Mouse (Mus musculus): ENCODE measurements around the gene Zbtb48.
A peak's percentile ranks its signal among the peaks of the same experiment; 100 is the strongest.
"Not testable (repeated sequence)": the region's sequence is repeated elsewhere in the genome, so short reads cannot be mapped to it uniquely, and the experiment has no call there.

Zbtb48 gene

DNA sequence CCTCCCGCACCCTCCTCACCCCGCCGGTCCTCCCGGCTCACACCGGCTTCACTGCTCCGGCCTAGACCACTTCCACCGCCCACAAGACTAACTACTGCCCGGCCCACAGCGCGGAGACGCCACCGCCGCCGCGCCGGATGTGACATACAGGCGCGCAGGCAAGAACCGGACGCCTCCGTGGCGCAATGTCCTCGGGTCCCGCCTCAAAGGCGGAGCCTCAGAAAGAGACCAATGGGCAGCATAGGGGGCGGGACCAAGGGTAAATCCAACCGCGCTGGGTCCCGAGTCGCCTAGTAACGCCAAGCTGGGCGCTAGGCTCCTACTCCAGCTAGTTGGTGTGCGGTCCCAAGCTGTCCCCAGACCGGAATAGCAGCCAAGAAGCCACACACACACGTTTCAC, at the start of gene Zbtb48:
Gene Zbtb48 (minus strand): TSS at position 148 of the 400 bp plus-strand sequence.
- DNase-seq (ENCODE audit: low spot score in 2 of 2) = peak; percentile 96 to 98

DNA sequence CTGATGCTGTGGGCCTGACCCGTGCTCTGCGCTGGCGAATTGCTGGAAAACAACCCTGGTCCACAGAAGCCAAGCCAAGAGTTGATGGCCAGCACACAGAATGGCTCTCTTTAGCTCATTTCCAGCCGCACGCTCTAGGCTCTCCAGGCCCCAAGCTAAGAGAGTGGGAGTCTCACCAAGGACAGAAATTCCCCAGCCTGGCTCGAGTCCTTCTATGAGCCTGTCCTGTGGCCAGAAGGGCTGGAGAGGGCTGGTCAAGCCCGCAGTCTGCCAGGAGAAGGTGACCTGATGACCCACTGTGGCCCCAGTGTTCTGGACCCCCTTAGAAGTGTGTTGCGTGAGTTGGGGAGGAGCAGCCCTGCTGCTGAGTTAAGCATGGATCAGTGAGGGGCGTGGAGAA, 49.7 kb upstream of the Zbtb48 start:
- no peak for DNase-seq (ENCODE audit: low spot score in 2 of 2)

DNA sequence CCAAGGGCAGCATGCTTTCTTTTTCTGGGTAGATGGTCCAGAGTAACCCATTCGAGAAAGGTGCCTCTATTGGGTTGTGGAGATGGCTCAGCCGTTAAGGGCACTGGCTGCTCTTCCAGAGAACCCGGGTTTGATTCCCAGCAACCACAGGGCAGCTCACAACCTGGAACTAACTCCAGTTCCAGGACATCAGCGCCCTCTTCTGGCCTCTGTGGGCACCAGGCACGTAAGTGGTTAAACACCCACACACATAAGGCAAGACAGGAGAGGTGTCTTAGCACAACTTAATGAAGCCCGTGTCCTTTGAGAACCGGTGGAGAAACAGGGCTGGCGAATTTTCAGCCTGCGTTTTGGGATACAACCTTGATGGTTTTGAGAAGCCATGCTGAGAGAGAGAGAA, 47.1 kb upstream of the Zbtb48 start:
- no peak for DNase-seq (ENCODE audit: low spot score in 2 of 2)

DNA sequence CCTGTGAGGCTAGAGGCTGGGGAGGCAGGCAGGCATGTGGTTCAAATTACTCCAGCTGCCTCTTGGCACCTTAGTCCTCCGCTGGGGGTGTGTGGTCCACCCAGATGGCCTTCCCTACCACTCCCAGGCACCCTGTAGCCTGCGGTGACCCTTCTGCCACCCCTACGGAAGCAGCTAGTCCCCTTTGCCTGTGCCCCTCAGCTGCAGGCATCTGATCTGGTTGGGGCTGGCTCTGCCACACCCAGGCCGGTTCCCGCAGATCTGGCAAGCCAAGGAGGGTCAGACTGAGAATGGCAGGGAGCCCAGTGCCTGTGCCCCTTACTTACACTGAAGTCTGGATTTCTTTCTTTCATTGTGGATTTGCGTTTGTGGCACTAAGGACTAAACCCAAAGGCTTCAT, 46.2 kb upstream of the Zbtb48 start:
- no peak for DNase-seq (ENCODE audit: low spot score in 2 of 2)

DNA sequence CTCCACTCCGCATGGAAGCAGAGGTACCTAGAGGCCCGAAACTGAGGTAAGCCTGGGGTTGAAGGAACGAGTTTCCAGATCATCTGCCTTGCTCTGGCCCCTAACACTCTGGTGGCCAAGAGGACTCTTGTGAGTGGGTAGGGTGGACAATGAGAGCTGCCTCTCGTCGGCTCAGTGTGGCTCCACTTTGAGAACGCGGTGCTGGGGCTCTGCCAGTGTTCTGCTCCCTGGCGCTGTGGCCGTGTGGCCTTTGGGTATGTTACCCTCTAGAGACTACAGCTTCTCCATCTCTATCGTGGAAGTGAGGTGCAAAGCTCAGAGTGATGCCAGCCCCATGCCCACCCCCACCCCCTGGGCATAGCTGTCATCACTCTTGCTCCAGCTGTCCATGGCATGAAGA, 45.2 kb upstream of the Zbtb48 start:
- DNase-seq (ENCODE audit: low spot score in 2 of 2) = no peak

DNA sequence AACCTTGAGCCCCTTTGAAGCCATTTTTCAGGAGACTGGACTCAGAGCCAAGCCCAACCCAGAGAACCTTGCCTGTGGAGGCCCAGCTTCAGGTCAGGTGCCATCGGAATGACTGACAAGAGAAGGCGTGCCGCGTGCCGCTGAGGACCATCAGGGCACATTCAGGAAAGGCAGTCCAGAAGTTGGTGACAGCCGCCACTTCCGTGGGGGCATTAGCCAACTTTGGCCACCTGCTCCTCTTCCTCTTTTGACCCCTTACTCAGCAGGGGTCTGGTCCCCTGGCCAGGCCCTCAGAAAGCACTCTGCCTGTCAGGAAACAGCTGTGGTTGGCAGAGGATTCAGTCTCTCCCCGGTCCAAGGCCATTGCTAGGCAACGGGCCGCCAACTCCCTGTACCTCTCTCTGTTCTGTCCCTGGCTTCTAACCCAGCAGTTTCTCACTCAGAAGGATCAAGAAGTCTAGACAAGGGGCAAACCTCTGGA, 44.7 kb upstream of the Zbtb48 start, which contains the start of gene Plekhg5:
Gene Plekhg5 (plus strand): TSS at position 378 of the 481 bp plus-strand sequence.
- peak in 1 of 2 experiments; percentile 54 for DNase-seq (ENCODE audit: low spot score in 2 of 2)

DNA sequence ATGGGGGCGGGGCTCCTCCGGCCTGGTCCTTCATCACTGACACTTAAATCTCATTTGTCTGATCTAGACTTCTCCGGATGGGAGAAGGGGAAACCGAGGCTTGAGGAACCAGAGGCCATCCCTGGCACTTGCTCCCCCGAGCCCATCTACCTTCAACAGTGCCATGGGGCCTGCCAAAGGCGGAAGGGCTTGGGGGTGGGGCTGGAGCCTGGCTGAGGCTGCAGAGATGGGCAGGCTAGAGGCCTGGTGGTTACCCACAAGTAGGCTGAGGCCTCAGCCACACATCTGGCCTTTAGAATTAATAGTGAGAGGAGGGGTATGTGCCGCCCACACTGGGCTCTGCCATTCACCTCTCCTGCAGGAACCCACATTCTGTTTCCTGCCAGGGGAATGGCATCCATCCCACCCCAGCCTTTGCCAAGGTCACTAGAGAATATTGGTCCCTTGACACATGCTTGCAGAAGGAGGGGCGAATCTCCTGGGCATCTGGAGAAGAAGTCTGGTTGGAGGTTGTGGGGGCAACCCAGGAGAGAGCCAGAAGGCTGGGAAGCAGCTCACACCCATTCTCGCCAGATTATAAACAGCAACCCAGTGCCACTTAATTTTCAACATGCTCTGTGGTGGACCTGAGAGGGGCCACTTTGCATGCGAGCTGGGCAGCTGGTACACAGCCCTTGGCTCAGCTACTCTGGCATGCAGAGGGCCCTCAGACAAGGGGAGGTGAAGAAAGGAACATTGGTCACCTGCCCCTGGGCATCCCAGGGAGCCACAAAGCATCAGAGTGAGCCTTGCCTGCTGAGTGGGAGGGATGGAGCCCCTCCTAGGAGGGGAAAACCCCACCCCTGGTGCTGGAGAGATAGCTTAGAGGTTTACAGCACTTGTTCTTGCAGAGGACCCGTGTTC, 43.3 kb upstream of the Zbtb48 start:
- DNase-seq (ENCODE audit: low spot score in 2 of 2) = no peak

DNA sequence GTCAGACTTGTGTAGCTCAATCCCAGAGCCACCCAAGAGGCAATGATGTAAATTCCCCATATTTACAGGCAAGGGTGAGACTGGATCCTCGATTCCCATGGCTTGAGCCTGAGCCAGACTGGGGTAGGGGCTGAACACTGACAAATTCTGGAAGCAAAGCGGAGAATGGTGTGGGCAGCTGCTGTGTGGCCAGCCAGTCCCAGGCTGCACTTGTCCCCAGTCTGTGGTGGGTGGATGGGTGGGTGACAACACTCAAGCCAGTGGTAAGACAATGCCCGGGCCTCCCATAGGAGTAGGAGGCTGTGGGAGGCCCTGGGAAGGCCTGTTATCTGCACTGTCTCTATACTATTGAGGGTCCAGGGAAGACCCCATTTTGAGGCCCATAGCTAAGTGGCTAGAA, 41.8 kb upstream of the Zbtb48 start:
- no peak for DNase-seq (ENCODE audit: low spot score in 2 of 2)

DNA sequence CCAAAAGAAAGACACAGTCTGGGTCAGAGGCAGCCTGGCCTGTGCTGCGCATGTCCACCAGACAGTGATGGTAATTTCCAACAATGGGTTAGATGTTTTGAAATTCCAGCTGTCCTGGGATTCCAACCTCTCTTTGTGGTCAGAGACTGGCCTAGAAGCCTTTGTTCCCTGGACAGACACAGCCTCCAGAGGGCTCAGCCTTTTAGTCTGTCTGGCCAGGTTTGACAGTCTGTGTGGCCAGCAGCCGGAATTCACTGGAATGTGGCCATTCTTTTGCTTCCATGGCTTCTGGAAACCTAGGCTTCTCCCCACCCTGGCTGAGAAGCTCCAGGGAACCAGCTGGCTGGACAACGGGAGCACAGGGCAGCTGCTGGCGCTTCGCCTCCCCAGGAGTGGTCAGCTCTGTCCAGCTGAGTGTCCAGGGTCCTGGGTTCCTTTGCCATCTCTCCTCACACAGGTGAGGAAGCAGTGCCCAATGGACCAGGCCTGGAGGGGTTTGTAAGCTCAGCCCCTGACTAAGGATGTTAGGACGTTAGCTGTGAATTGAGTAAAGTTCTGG, 40.8 kb upstream of the Zbtb48 start:
- no peak for DNase-seq (ENCODE audit: low spot score in 2 of 2)

DNA sequence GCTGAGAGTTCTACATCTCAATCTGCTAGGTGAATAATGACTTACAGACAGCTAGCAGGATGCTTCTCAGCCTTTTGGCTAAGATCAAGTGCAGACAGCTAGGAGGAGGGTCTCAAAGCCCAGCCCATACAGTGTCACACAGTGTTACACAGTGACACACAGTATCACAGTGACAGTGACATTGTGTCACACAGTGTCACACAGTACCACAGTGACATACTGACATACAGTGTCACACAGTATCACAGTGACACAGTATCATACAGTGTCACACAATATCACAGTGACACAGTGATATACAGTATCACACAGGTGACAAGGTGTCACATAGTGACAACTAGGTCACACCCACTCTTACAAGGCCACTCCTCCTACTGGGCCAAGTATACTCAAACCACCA, 39.8 kb upstream of the Zbtb48 start:
- DNase-seq (ENCODE audit: low spot score in 2 of 2) = no peak

DNA sequence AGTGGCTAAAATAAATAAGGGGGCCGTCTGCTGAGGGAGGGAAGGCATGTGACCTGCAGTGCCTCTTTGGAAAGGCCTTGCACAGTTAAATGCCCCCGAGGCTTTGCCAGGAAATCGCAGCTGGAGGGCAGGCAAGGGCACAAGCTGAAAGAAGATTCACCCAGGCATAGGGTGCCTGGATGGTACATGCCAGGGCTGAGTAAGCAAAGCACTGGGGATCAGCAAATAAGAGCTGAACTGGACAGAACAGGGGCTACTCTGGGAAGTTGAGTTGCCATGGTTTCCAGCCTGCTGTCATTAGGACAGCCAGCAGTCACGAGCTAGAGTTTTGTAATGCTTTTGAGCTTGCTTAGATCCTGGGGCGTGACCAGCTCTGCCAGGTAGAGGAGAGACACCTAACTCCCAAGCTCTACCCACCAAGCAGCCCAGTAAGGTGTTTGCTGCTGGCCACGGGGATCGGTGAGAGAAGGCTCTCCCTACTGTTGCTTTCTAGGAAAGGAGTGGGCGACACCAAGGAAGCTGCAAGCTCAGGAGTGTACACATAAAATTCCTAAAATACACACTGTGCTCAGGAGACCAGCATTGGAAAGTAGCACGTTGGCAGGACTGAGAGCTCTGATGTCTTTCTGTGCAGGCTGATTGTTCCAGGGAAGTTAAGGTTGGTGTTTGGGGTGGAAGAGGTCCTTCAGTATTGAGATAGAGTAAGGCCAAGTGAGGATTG, 35.1 kb upstream of the Zbtb48 start:
- DNase-seq (ENCODE audit: low spot score in 2 of 2) = no peak

DNA sequence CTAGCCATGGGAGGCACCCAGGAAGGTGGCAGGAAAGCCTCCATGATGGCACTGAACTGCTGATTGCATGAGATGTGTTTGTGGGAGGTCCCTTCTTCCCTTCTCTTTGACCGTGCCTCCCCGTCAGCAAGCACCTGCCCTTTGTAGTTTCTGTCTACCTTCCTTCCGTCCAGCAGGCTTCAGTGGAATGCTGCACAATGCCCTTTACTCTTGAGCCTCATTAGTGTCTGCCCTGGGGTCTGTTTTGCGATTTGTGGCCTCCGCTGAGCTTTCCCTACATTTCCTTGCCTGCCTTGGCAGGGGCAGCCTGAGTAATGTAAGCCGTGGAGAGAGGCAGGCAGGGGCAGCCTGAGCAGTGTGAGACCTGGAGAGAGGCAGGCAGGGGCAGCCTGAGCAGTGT, 17.1 kb upstream of the Zbtb48 start:
- DNase-seq (ENCODE audit: low spot score in 2 of 2) = no peak

DNA sequence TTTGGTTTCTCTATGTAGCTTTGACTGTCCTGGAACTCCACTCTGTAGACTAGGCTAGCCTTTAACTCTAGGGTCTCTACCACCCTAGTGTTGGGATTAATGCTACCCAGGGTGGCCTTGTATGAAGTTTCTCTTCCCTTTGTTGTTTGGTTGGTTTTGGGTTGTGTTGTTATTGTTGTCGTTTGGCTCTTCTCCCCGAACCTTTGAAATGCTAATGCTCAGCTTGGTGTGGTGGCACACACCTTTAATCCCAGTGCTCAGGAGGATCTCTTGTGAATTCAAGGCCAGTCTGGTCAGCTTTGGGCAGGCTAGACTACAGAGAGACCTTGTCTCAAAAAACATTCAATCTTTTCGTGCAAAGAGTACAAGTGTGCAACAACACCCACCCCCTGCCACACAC, 15.7 kb upstream of the Zbtb48 start:
- no peak for DNase-seq (ENCODE audit: low spot score in 2 of 2)

DNA sequence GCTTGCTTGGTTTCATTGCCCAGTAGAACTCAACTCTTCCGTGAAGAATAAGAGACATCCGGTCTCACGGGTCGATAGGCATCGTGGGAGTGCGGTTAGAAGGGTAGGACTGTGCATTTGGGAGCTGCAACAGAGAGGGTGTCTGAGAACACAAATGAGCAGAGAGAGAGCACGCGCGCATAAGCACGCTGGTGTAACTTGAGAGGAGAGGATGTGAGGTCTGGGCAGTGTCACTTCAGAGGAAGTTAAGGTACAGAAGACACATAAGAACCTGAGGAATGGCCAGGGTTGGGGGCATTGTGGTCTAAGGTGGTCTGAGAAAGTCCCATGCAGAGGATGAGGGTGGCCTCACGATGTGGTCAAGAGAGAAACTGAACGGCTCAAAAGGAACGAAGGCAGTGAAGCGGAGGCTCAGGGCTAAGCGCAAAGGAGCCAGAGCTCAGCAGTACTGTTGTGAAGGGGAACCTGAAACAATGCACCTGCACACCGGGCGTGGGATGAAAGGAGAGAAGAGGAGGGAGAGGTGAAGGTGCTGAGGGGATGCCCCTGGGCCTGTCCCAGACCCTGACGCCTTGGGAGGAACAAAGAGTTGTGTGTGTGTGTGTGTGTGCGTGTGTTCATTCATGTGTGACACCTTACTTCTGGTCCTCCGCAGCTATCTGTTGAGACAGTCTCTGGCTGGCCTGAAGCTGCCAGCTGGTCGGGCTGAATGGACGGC, 14.6 kb upstream of the Zbtb48 start:
- no peak for DNase-seq (ENCODE audit: low spot score in 2 of 2)

DNA sequence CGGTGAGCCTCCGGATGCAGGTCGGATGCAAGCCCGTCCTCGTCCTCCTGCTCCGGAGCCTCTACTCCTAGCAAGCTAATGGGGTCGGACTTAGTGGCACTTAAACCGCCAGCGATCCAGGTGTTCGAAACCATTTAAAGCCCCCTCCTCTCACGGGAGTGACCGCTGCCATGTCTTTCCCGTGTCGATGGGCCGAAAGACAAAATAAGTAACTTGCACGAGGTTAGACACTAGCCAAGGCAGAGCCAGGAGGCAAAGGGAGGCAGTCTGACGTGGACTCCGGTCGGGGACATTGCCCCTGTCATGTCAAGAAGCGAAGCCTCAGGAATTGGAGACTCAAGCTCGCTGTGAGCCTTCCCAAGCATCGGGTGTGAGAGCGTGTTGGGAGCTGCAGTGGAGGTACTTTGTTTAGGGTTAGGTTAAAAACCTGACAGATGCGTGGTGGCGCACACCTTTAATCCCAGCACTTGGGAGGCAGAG, 12.4 kb upstream of the Zbtb48 start:
- DNase-seq (ENCODE audit: low spot score in 2 of 2) = no peak

DNA sequence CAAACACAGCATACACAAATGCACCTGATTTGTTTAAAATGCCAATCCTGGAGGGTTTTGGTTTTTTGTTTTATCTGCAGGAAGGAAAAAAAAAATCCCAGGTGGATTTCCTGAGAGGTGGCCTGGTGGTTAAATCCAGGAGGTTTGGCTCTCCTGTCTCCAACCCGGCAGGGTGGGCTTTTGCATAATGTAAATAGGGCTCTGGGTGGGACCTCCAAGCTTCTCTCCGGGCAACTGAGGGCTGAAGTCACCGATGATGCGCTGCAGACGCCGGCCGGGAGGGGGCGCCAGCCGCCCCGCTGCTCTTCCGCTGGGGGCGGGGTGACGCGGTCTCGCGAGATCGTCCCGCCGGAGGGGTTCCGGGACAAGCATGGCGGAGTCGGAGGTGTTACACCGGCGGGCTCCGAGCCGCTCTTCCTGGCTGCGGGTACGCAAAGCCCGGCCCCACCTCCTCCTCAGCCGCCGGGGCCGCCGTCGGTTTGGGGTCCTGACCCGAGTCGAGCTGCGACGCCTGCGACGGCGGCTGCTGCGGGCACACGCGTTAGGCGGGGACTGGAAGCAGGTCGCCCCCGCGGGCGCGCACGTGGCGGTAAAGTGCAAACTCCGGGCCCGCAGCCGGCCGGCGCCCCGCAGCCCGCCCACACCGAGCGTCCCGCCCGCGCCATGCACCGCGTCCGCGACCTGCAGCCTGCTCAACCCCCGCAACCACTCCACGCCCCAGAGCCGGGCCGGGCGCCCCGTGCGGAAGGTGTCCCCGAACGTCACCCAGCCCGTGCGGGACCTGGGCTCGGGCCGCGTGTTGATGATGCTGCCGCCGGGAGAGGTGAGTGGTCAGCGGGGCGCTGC, 11.7 kb upstream of the Zbtb48 start, which contains the start of gene Nol9:
Gene Nol9 (plus strand): TSS at position 337 of the 846 bp plus-strand sequence.
- DNase-seq (ENCODE audit: low spot score in 2 of 2) = peak; percentile 92

DNA sequence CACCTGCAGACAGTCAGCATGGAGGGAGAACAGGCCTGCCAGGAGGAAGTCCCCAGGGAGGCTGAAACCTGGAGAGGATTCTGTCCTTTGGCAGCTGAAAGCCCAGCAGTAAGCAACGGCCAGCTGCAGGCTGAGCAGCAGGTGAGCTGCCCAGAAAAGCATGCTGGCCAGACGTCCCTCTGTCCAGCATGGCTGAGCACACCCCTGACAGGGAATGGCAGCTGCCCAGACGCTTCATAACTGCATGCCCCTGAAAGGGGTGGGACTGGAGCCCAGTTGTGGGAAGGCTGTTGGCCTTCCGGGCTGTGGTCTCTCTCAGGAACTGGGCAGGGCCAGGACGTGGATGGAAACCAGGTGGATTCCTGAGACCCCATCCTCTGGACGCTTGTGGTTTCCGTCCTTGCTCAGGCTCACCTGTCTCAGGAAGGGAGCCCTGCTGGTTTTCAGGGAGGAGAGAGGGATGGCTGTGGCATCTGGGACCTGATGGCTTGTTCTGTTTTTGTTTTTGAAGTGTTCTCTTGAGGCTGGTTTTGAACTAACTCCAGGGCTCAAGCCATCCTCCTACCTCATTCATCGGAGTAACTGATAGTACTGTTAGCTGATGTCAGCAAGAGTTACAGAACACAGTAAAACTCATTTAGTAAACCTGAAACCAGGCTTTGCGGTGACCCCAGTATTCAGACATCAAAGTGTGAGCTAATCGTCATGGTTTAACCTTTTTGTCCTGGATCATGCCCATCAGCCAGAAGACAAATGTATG, 10.9 kb upstream of the Zbtb48 start, which contains the start of gene Tas1r1:
Gene Tas1r1 (minus strand): TSS at position 344 of the 760 bp plus-strand sequence.
- no peak for DNase-seq (ENCODE audit: low spot score in 2 of 2)

DNA sequence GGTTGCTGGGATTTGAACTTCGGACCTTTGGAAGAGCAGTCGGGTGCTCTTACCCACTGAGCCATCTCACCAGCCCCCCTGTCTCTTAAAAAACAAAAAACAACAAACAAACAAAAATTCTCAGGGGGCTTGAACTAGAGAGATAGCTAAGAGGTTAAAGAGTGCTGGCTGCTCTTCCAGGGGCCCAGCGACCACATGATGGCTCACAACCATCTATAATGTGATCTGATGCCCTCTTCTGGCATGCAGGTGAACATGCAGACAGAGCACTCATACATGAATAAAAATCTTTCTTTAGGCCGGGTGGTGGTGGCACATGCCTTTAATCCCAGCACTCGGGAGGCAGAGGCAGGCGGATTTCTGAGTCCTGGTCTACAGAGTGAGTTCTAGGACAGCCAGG, 9.0 kb upstream of the Zbtb48 start:
- DNase-seq (ENCODE audit: low spot score in 2 of 2) = not testable (repeated sequence)

DNA sequence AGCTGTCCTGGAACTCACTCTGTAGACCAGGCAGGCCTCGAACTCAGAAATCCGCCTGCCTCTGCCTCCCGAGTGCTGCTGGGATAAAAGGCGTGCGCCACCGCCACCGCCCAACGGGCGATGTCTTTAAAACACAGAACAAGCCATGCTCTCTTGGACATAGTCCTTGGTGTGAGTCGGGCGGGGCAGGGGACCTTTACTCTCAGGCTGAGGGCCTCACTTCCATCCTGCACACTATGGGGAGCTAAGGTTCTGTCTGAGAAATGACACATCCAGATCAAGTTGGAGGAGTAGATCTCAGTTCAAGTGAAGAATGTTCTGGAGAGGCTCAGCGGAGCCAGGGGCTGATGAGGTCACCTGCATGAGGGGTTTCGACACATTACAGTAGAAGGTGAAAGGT, 5.5 kb upstream of the Zbtb48 start:
- no peak for DNase-seq (ENCODE audit: low spot score in 2 of 2)

DNA sequence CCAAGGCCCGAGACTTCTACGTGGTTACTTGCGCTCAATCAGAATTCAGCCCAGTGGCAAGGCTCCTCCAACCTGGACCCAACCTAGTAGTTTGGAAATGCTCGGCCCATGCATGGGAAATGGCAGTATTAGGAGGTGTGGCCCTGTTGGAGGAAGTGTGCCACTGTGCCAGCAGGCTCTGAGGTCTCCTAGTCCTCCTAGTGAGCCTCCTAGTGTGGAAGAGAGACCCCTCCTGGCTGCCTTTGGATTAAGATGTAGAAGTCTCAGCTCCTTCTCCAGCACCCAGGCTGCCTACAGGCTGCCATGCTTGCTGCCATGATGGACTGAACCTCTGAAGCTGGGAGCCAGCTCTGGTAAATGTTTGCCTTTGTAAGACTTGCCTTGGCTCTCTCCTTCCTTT, 2.5 kb upstream of the Zbtb48 start:
- DNase-seq (ENCODE audit: low spot score in 2 of 2) = no peak
